Mouse (Mus musculus): ENCODE measurements at regions not wholly inside any gene's neighbourhood (a gene's known extent, or its start where the extent isn't known, plus 50 kb on each side); places are given as distances from the start of the nearest gene placed in this dataset.

GRCm38 (mm10) chr13:90229106-90229505, 139.7 kb upstream of the Xrcc4 start:
- no peak overlapping the region for H3K4me3 ChIP-seq (ENCODE audit: insufficient read depth, low read depth, low read length)
- H3K27ac ChIP-seq (replicated peaks; ENCODE audit: low read depth, low read length), result no peak overlapping the region
- no peaks in the 10 kb centered on the region for H3K4me1 ChIP-seq (ENCODE audit: control insufficient read depth, insufficient read depth, insufficient read length, low read length)

GRCm38 (mm10) chr13:90226212-90226611, 136.8 kb upstream of the Xrcc4 start:
- Histone ChIP-seq H3K27ac (replicated peaks; ENCODE audit: low read depth, low read length) (no peak overlapping the region), H3K4me1 (ENCODE audit: control insufficient read depth, insufficient read depth, insufficient read length, low read length) (no peaks in the 10 kb centered on the region), H3K4me3 (ENCODE audit: insufficient read depth, low read depth, low read length) (no peak overlapping the region)

- H3K4me1 ChIP-seq (ENCODE audit: control insufficient read depth, insufficient read depth, insufficient read length, low read length), result no peaks in the 10 kb centered on the region
- H3K27ac ChIP-seq (replicated peaks; ENCODE audit: low read depth, low read length), result no peak overlapping the region
- no peak overlapping the region for H3K4me3 ChIP-seq (ENCODE audit: insufficient read depth, low read depth, low read length)
These were observed 123.0 kb upstream of the Xrcc4 start for GRCm38 (mm10) chr13:90212390-90212789.

- Histone ChIP-seq H3K27ac (replicated peaks; ENCODE audit: low read depth, low read length) (no peak overlapping the region), H3K4me1 (ENCODE audit: control insufficient read depth, insufficient read depth, insufficient read length, low read length) (no peaks in the 10 kb centered on the region), H3K4me3 (ENCODE audit: insufficient read depth, low read depth, low read length) (no peak overlapping the region)
These were observed 118.5 kb upstream of the Xrcc4 start for GRCm38 (mm10) chr13:90207875-90208274.
